Mouse (Mus musculus): Measurements from ENCODE around the gene Lect2. TPM values are rescaled to one million over a fixed set of nuclear protein-coding genes. Genes with fewer than 3 reads are reported as not detected.
A peak's percentile ranks its signal among the peaks of the same experiment; 100 is the strongest.

The Lect2 gene
- polyA plus RNA-seq, 1 experiment from 2014 or later, result not detected

DNA sequence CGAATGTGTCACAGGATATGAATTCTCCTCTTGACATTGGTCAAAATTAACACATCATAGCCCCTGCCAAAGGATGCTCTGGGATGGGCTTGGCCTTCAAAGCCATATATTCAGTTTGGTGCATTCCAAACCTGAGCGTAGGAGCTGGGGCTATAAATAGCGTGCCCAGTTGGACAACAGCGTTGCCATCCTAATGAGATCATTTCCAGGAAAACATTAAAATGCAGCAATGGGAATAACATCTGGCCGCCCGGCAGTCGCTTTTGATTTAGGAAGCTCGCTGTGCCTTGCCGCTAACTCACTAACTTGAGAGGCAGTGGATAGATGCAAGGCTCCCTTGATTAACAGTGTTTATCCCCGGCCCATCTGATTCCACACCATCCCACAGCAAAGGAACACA lies 18.0 kb upstream of the Lect2 start:
- Histone ChIP-seq H3K4me1 (ENCODE audit: control insufficient read depth, insufficient read depth, low read depth, low read length) (no peaks in the 10 kb centered on the region), H3K9me3 (ENCODE audit: control insufficient read depth, low read length) (no peaks in the 10 kb centered on the region), H3K36me3 (ENCODE audit: control insufficient read depth, insufficient read depth, low read length) (no peaks in the 10 kb centered on the region), H3K27ac (ENCODE audit: low read depth, low read length) (no peak overlapping the region), H3K27me3 (replicated peaks; ENCODE audit: control insufficient read depth, insufficient read depth, low read length) (no peaks in the 10 kb centered on the region), H3K4me3 (ENCODE audit: low read length) (no peak overlapping the region), H3K9ac (ENCODE audit: low read depth, low read length) (no peak overlapping the region), H3K4me2 (ENCODE audit: low read length) (no peak overlapping the region)
- no peak for ATAC-seq
- WGBS, result 45% methylated on average over 10 of the region's 10 CpGs

DNA sequence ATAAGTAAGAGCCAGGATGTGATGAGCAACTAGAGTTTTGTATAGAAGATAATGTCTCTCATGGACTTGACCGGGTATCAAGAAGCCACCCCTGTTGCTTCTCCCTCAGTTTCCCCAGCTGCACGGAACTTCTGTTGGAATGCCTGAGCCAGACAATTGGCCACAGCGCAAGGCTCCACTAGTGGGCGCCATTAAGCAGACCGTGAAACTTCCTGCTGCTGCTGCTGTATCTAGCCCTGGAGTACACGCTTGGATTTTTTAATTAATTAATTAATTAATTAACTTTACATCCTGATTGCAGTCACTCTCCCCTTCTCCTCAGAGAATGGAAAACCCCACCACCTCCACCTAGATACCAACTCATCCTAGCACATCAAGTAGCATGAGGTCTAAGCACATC lies 14.8 kb upstream of the Lect2 start:
- no peak overlapping the region for H3K4me2 ChIP-seq (ENCODE audit: low read length)
- H3K27me3 ChIP-seq (replicated peaks; ENCODE audit: control insufficient read depth, insufficient read depth, low read length), result no peaks in the 10 kb centered on the region
- H3K9ac ChIP-seq (ENCODE audit: low read depth, low read length), result no peak overlapping the region
- H3K27ac ChIP-seq (ENCODE audit: low read depth, low read length), result no peak overlapping the region
- no peak for ATAC-seq
- 39% methylated on average over 6 of the region's 6 CpGs for WGBS
- H3K4me3 ChIP-seq (ENCODE audit: low read length), result no peak overlapping the region
- no peaks in the 10 kb centered on the region for H3K9me3 ChIP-seq (ENCODE audit: control insufficient read depth, low read length)
- no peaks in the 10 kb centered on the region for H3K36me3 ChIP-seq (ENCODE audit: control insufficient read depth, insufficient read depth, low read length)
- no peaks in the 10 kb centered on the region for H3K4me1 ChIP-seq (ENCODE audit: control insufficient read depth, insufficient read depth, low read depth, low read length)

DNA sequence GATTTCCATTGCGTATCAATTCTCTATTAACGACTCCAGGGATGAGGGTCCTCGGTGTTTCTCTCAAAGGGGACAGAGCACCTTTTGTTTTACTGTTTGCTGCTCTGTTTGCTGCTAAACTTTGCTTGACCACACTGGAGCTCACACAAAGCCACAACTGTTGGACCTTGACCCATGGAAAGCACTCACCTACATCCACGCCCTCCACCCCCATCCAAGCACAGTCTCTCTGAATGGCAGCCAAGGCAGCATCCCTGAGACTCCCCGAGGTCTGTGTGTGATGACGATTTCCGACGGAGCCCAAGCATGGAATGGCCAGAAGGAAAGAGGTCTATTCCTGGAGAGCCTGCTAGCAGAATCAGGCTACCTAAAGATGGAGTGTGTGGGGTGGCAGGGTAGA lies 12.8 kb upstream of the Lect2 start:
- no peak overlapping the region for H3K27ac ChIP-seq (ENCODE audit: low read depth, low read length)
- 73% methylated on average over 8 of the region's 8 CpGs for WGBS
- H3K27me3 ChIP-seq (replicated peaks; ENCODE audit: control insufficient read depth, insufficient read depth, low read length), result no peaks in the 10 kb centered on the region
- H3K4me3 ChIP-seq (ENCODE audit: low read length), result no peak overlapping the region
- H3K4me1 ChIP-seq (ENCODE audit: control insufficient read depth, insufficient read depth, low read depth, low read length), result no peaks in the 10 kb centered on the region
- no peaks in the 10 kb centered on the region for H3K9me3 ChIP-seq (ENCODE audit: control insufficient read depth, low read length)
- no peak overlapping the region for H3K4me2 ChIP-seq (ENCODE audit: low read length)
- H3K36me3 ChIP-seq (ENCODE audit: control insufficient read depth, insufficient read depth, low read length), result no peaks in the 10 kb centered on the region
- no peak for ATAC-seq
- H3K9ac ChIP-seq (ENCODE audit: low read depth, low read length), result no peak overlapping the region

DNA sequence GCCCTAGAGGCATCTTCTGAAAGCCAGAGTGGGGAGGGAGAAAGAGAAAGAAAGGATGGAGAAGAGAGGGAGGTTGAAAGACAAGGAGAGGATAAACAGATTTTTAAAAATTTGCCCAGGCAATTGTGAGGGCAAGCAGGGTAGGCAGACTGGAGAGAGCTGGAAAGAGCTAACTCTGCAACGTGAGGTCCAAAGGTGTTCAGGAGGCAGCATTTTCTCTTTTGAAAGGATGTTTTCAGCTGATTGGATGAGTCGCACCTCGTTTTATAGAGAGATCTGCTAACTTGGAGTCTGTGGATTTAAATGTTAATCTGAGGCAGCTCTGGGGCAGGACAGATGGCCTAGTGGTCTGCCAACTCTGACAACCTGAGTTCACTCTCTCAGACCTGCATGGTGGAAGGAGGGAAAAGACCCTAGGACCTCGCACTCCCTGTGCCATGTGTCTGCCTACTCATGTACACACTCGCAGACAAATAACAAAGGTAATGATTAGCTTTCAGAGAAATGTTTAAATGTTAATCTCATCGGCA lies 11.6 kb upstream of the Lect2 start:
- Histone ChIP-seq H3K36me3 (ENCODE audit: control insufficient read depth, insufficient read depth, low read length) (no peaks in the 10 kb centered on the region), H3K27me3 (replicated peaks; ENCODE audit: control insufficient read depth, insufficient read depth, low read length) (no peaks in the 10 kb centered on the region), H3K4me2 (ENCODE audit: low read length) (no peak overlapping the region), H3K4me3 (ENCODE audit: low read length) (no peak overlapping the region), H3K9me3 (ENCODE audit: control insufficient read depth, low read length) (no peaks in the 10 kb centered on the region), H3K4me1 (ENCODE audit: control insufficient read depth, insufficient read depth, low read depth, low read length) (no peaks in the 10 kb centered on the region), H3K9ac (ENCODE audit: low read depth, low read length) (no peak overlapping the region), H3K27ac (ENCODE audit: low read depth, low read length) (no peak overlapping the region)
- no peak for ATAC-seq
- WGBS, result 88% methylated on average over 6 of the region's 6 CpGs

DNA sequence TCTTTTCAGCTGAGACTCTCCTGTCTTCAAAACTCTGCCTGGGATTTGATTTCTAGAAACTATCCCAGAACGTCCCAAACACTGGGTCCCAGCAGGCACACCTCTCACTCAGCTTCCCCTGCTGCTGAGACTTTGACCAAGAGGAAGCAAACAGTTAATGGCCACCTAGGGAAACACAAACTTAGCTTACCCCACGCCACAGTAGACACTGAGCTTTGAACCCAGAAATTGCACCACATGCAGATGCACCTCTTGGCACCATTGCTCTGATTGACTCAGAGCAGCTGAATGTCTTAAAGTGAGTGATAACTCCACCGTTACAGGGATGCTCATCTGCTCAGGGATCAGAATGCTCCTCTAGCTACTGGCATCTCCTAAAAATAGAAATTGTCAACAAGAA lies 10.5 kb upstream of the Lect2 start:
- Histone ChIP-seq H3K4me1 (ENCODE audit: control insufficient read depth, insufficient read depth, low read depth, low read length) (no peaks in the 10 kb centered on the region), H3K9me3 (ENCODE audit: control insufficient read depth, low read length) (no peaks in the 10 kb centered on the region), H3K27ac (ENCODE audit: low read depth, low read length) (no peak overlapping the region), H3K4me2 (ENCODE audit: low read length) (no peak overlapping the region), H3K36me3 (ENCODE audit: control insufficient read depth, insufficient read depth, low read length) (no peaks in the 10 kb centered on the region), H3K9ac (ENCODE audit: low read depth, low read length) (no peak overlapping the region), H3K27me3 (replicated peaks; ENCODE audit: control insufficient read depth, insufficient read depth, low read length) (no peaks in the 10 kb centered on the region), H3K4me3 (ENCODE audit: low read length) (no peak overlapping the region)
- 36% methylated on average over 3 of the region's 3 CpGs for WGBS
- ATAC-seq, result no peak

DNA sequence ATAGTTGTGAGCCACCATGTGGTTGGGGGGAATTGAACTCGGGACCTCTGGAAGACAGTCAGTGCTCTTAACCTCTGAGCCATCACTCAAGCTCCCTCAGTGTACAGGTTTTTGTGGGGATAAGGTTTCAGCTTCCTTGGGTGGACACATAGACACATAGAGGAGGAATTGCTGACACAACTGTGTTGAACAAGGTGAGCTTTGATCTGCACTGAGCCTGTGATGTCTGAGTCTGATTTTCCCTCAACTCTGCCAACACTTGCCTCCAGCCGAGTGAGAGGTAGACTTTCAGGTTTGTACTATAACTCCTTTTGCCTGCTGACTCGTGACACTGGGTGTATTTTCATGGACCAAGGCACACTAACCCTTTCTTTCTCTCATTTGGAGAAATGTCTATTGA lies 8.4 kb upstream of the Lect2 start:
- Histone ChIP-seq H3K9me3 (ENCODE audit: control insufficient read depth, low read length) (no peaks in the 10 kb centered on the region), H3K27ac (ENCODE audit: low read depth, low read length) (no peak overlapping the region), H3K4me2 (ENCODE audit: low read length) (no peak overlapping the region), H3K4me3 (ENCODE audit: low read length) (no peak overlapping the region), H3K36me3 (ENCODE audit: control insufficient read depth, insufficient read depth, low read length) (no peaks in the 10 kb centered on the region), H3K27me3 (replicated peaks; ENCODE audit: control insufficient read depth, insufficient read depth, low read length) (no peaks in the 10 kb centered on the region), H3K9ac (ENCODE audit: low read depth, low read length) (no peak overlapping the region), H3K4me1 (ENCODE audit: control insufficient read depth, insufficient read depth, low read depth, low read length) (no peaks in the 10 kb centered on the region)
- WGBS, result 88% methylated on average over 3 of the region's 3 CpGs
- no peak for ATAC-seq

DNA sequence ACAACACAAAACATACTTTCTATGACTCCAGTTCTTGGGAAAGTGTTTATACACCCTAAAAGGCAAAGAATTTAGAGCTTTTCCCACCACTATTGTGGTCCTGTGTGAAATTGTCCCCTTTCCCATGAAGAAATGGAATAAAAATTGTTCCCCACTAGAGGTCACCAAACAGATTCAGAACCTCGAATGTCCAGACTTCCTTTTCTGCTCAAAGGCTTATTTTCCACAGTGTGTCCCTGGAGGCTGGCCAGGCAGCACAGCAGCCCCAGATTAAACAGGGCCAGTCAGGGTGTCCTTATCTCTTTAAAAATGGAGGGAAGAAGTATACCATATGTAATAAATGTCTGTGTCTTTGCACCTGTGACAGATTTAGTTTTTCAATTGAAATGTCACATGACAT lies 7.7 kb upstream of the Lect2 start:
- Histone ChIP-seq H3K36me3 (ENCODE audit: control insufficient read depth, insufficient read depth, low read length) (no peaks in the 10 kb centered on the region), H3K4me3 (ENCODE audit: low read length) (no peak overlapping the region), H3K9me3 (ENCODE audit: control insufficient read depth, low read length) (no peaks in the 10 kb centered on the region), H3K4me2 (ENCODE audit: low read length) (no peak overlapping the region), H3K27me3 (replicated peaks; ENCODE audit: control insufficient read depth, insufficient read depth, low read length) (no peaks in the 10 kb centered on the region), H3K27ac (ENCODE audit: low read depth, low read length) (no peak overlapping the region), H3K9ac (ENCODE audit: low read depth, low read length) (no peak overlapping the region), H3K4me1 (ENCODE audit: control insufficient read depth, insufficient read depth, low read depth, low read length) (no peaks in the 10 kb centered on the region)
- no peak for ATAC-seq
- WGBS, result 0% methylated on average over 1 of the region's 1 CpGs

DNA sequence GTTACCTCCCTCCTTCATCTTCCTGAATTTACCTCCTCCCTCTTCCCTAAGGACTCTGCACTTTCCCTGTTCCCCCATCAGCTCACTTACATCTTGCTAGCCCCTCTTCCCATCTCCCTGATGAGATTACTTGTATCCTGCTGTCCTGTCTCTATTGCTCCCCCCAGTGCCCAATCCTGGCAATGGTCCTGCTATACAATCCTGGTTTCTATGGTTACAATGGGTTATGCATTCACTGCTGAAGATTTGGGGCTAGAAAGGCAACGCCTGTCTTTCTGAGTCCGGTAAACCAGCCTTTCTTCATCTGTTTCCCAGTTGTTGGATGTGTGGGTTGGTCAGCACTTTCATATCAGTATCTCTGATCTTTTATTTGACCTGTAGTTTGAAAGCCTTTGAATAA lies 6.1 kb upstream of the Lect2 start:
- no peaks in the 10 kb centered on the region for H3K4me1 ChIP-seq (ENCODE audit: control insufficient read depth, insufficient read depth, low read depth, low read length)
- H3K4me3 ChIP-seq (ENCODE audit: low read length), result no peak overlapping the region
- WGBS, result 3% methylated on average over 2 of the region's 2 CpGs
- no peaks in the 10 kb centered on the region for H3K27me3 ChIP-seq (replicated peaks; ENCODE audit: control insufficient read depth, insufficient read depth, low read length)
- no peaks in the 10 kb centered on the region for H3K9me3 ChIP-seq (ENCODE audit: control insufficient read depth, low read length)
- no peak overlapping the region for H3K4me2 ChIP-seq (ENCODE audit: low read length)
- H3K9ac ChIP-seq (ENCODE audit: low read depth, low read length), result no peak overlapping the region
- ATAC-seq, result peak; percentile 76; the same call in 1 of the 2 replicates
- H3K27ac ChIP-seq (ENCODE audit: low read depth, low read length), result no peak overlapping the region
- H3K36me3 ChIP-seq (ENCODE audit: control insufficient read depth, insufficient read depth, low read length), result no peaks in the 10 kb centered on the region

DNA sequence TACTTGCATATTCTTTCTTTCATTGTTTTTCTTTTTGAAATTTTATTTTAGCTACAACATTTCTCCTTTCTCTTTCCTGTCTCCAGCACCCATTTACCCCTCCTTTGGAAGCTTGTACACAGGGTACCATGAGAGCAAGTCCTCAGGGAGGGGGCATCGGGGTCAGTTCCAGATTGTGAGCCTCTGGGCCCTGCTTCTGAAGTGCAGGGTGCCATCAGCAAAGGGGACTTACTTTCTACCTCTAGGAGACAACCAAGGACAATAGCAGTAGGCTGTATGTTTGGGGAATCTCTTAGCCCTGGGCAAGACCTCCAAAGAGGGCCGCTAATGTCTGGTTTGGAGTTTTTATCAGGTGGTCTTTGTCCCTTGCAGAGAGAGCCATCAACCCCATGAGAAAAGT lies 5.6 kb upstream of the Lect2 start:
- no peak overlapping the region for H3K9ac ChIP-seq (ENCODE audit: low read depth, low read length)
- H3K4me2 ChIP-seq (ENCODE audit: low read length), result no peak overlapping the region
- no peak overlapping the region for H3K27ac ChIP-seq (ENCODE audit: low read depth, low read length)
- ATAC-seq, result no peak
- no peaks in the 10 kb centered on the region for H3K27me3 ChIP-seq (replicated peaks; ENCODE audit: control insufficient read depth, insufficient read depth, low read length)
- H3K36me3 ChIP-seq (ENCODE audit: control insufficient read depth, insufficient read depth, low read length), result no peaks in the 10 kb centered on the region
- H3K9me3 ChIP-seq (ENCODE audit: control insufficient read depth, low read length), result no peaks in the 10 kb centered on the region
- H3K4me1 ChIP-seq (ENCODE audit: control insufficient read depth, insufficient read depth, low read depth, low read length), result no peaks in the 10 kb centered on the region
- H3K4me3 ChIP-seq (ENCODE audit: low read length), result no peak overlapping the region
- 50% methylated on average over 2 of the region's 2 CpGs for WGBS

DNA sequence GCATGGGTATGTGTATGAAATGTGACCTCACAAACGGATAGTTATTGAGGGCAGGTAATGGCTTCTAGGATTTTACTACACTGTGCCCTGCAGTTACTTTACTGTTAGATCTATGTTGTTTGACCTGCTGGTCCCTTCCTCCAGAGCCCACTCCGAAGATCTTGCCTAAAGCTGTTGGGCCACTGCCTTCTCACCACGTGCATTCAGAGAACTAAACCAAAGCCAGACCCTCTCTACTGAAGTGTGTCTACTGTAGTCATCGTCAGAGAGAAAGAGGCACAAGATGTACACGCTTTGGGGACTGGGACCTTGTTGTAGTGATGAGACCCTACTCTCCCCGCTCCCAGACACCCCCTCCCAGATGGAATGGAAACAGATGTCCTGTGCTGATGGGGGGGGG lies 3.4 kb upstream of the Lect2 start:
- H3K27ac ChIP-seq (ENCODE audit: low read depth, low read length), result no peak overlapping the region
- H3K36me3 ChIP-seq (ENCODE audit: control insufficient read depth, insufficient read depth, low read length), result no peaks in the 10 kb centered on the region
- 80% methylated on average over 6 of the region's 6 CpGs for WGBS
- no peaks in the 10 kb centered on the region for H3K27me3 ChIP-seq (replicated peaks; ENCODE audit: control insufficient read depth, insufficient read depth, low read length)
- H3K9me3 ChIP-seq (ENCODE audit: control insufficient read depth, low read length), result no peaks in the 10 kb centered on the region
- no peak overlapping the region for H3K9ac ChIP-seq (ENCODE audit: low read depth, low read length)
- H3K4me1 ChIP-seq (ENCODE audit: control insufficient read depth, insufficient read depth, low read depth, low read length), result no peaks in the 10 kb centered on the region
- ATAC-seq, result no peak
- no peak overlapping the region for H3K4me3 ChIP-seq (ENCODE audit: low read length)
- H3K4me2 ChIP-seq (ENCODE audit: low read length), result no peak overlapping the region

Measured in hindbrain, embryonic 16.5 days (tissue).